Mouse (Mus musculus) heart, adult 2 months (tissue): ENCODE results near the gene Thsd4.
"Not testable (repeated sequence)": the region's sequence is repeated elsewhere in the genome, so short reads cannot be mapped to it uniquely, and the experiment has no call there.

Source experiments
- CTCF ChIP-seq: fragments of 200-600 bp; IDR thresholded peaks from 2 replicates; pipeline ENCODE4 v1.8.1; 2022; ENCODE audit warnings: antibody characterized with exemption, mild to moderate bottlenecking, moderate library complexity
- POLR2A ChIP-seq: fragments of 200-500 bp; IDR thresholded peaks from 2 replicates; pipeline ENCODE4 v1.6.1; 2011; ENCODE audit warnings: mild to moderate bottlenecking, low read depth, low read length, control low read depth; ENCODE audit not compliant: insufficient read depth

- TF ChIP-seq CTCF, POLR2A: not testable (repeated sequence)
Measured at GRCm38 (mm10) chr9:60272345-60272744, 249.5 kb downstream of the Thsd4 start.
